ENCODE assay signal across 8 mouse cellular contexts in genomic region chr19:4438791-4439160, GRCm38 (mm10). TPM values are rescaled to one million over a fixed set of nuclear protein-coding genes. Genes with fewer than 3 reads are reported as not detected.
DNase-seq lines count a peak whose midpoint lies in the region; ATAC-seq lines count a peak whose summit lies in the region.

No protein-coding gene starts in this region.

- no peak for ATAC-seq in heart, embryonic 12.5 days (ENCODE audit: insufficient number of reproducible peaks, low FRiP score)
- no peak for ATAC-seq in hindbrain, embryonic 13.5 days (ENCODE audit: low FRiP score)
- ATAC-seq in midbrain, embryonic 11.5 days (ENCODE audit: low FRiP score): no peak

- DNase-seq in heart, adult 11 months: no peak
- DNase-seq in ES-CJ7 (ENCODE audit: low read depth, low spot score): peak; percentile 31
- DNase-seq in midbrain, embryonic 11.5 days (ENCODE audit: low spot score, missing footprints): no peak
- DNase-seq in MN1 (ENCODE audit: low spot score): no peak
- no peak for DNase-seq in Muller cell, postnatal 12 days (ENCODE audit: inconsistent ontology term)
- no peak for DNase-seq in layer of hippocampus, postnatal 10 days (ENCODE audit: low spot score in 2 of 2)

- H3K27me3 ChIP-seq in heart, embryonic 12.5 days (replicated peaks): no peaks in the 10 kb centered on the region
- H3K27me3 ChIP-seq in hindbrain, embryonic 13.5 days: peaks cover 35% of the 10 kb centered on the region
- H3K27me3 ChIP-seq in midbrain, embryonic 11.5 days (ENCODE audit: control insufficient read depth, insufficient read depth, low read length): peaks cover 15% of the 10 kb centered on the region

- peak overlapping the region; percentile 87 for H3K9ac ChIP-seq in heart, embryonic 12.5 days
- peak overlapping the region; percentile 66 for H3K9ac ChIP-seq in hindbrain, embryonic 13.5 days
- H3K9ac ChIP-seq in midbrain, embryonic 11.5 days (ENCODE audit: low read length): peak overlapping the region; percentile 57

- H3K4me2 ChIP-seq in heart, embryonic 12.5 days: peak overlapping the region; percentile 89
- H3K4me2 ChIP-seq in hindbrain, embryonic 13.5 days: peak overlapping the region; percentile 84
- peak overlapping the region; percentile 89 for H3K4me2 ChIP-seq in midbrain, embryonic 11.5 days

- H3K4me3 ChIP-seq in heart, embryonic 12.5 days: peak overlapping the region; percentile 87
- peak overlapping the region; percentile 44 for H3K4me3 ChIP-seq in hindbrain, embryonic 13.5 days
- H3K4me3 ChIP-seq in midbrain, embryonic 11.5 days (ENCODE audit: low read depth, low read length): peak overlapping the region; percentile 51

- H3K9me3 ChIP-seq in heart, embryonic 12.5 days (replicated peaks): no peaks in the 10 kb centered on the region; the same call in 1 of the 2 replicates
- H3K9me3 ChIP-seq in hindbrain, embryonic 13.5 days: no peaks in the 10 kb centered on the region
- H3K9me3 ChIP-seq in midbrain, embryonic 11.5 days (ENCODE audit: control insufficient read depth, low read length): no peaks in the 10 kb centered on the region

- peaks cover 8% of the 10 kb centered on the region for H3K36me3 ChIP-seq in heart, embryonic 12.5 days
- H3K36me3 ChIP-seq in hindbrain, embryonic 13.5 days: no peaks in the 10 kb centered on the region
- H3K36me3 ChIP-seq in midbrain, embryonic 11.5 days (ENCODE audit: control insufficient read depth, insufficient read depth, low read length): no peaks in the 10 kb centered on the region

- WGBS in heart, embryonic 12.5 days: 4% methylated on average over 8 of the region's 8 CpGs
- WGBS in hindbrain, embryonic 13.5 days: 11% methylated on average over 8 of the region's 8 CpGs
- 7% methylated on average over 8 of the region's 8 CpGs for WGBS in midbrain, embryonic 11.5 days

- peaks cover 49% of the 10 kb centered on the region for H3K4me1 ChIP-seq in heart, embryonic 12.5 days (replicated peaks)
- H3K4me1 ChIP-seq in hindbrain, embryonic 13.5 days (replicated peaks): peaks cover 19% of the 10 kb centered on the region
- peaks cover 6% of the 10 kb centered on the region for H3K4me1 ChIP-seq in midbrain, embryonic 11.5 days (ENCODE audit: control insufficient read depth, insufficient read depth, low read length)

- H3K27ac ChIP-seq in heart, embryonic 12.5 days (ENCODE audit: poor library complexity, severe bottlenecking): peak overlapping the region; percentile 26
- no peak overlapping the region for H3K27ac ChIP-seq in hindbrain, embryonic 13.5 days
- H3K27ac ChIP-seq in midbrain, embryonic 11.5 days (ENCODE audit: low read depth, low read length): no peak overlapping the region

RNA-seq across cellular contexts. Expression of gene Rhod, which starts 0.5 kb away (rescaled TPM):
- polyA plus RNA-seq in heart, embryonic 12.5 days (2016; fragmentation: Nextera tagmentation; extraction: Ambion mirVana): 23.8 and 25.6 TPM in 2 replicates
- 7.0 and 7.8 TPM in 2 replicates for polyA plus RNA-seq in hindbrain, embryonic 13.5 days (2015; fragmentation: Nextera tagmentation; extraction: Ambion mirVana)
- polyA plus RNA-seq in midbrain, embryonic 11.5 days (2014; fragmentation: Nextera tagmentation; extraction: Ambion mirVana): 10.9 and 11.1 TPM in 2 replicates
- total RNA-seq in layer of hippocampus, postnatal 10 days (2021): 1 to 10 TPM; 2.2 to 2.3 TPM

RNA-seq across cellular contexts. Expression of gene Syt12, which starts 38.5 kb away (rescaled TPM):
- 1.3 TPM in 2 replicates for polyA plus RNA-seq in heart, embryonic 12.5 days (2016; fragmentation: Nextera tagmentation; extraction: Ambion mirVana)
- 2.9 and 3.6 TPM in 2 replicates for polyA plus RNA-seq in hindbrain, embryonic 13.5 days (2015; fragmentation: Nextera tagmentation; extraction: Ambion mirVana)
- polyA plus RNA-seq in midbrain, embryonic 11.5 days (2014; fragmentation: Nextera tagmentation; extraction: Ambion mirVana): 0.62 and 1.0 TPM in 2 replicates
- total RNA-seq in layer of hippocampus, postnatal 10 days (2021): 10 to 100 TPM; 21.4 to 21.5 TPM

RNA-seq across cellular contexts. Expression of gene Kdm2a, which starts 40.7 kb away (rescaled TPM):
- polyA plus RNA-seq in heart, embryonic 12.5 days (2016; fragmentation: Nextera tagmentation; extraction: Ambion mirVana): 50.9 and 57.7 TPM in 2 replicates
- polyA plus RNA-seq in hindbrain, embryonic 13.5 days (2015; fragmentation: Nextera tagmentation; extraction: Ambion mirVana): 34.6 and 36.3 TPM in 2 replicates
- 34.9 and 42.0 TPM in 2 replicates for polyA plus RNA-seq in midbrain, embryonic 11.5 days (2014; fragmentation: Nextera tagmentation; extraction: Ambion mirVana)
- total RNA-seq in layer of hippocampus, postnatal 10 days (2021): 10 to 100 TPM; 70.1 to 71.5 TPM

RNA-seq across cellular contexts. Expression of gene 2010003K11Rik, which starts 59.6 kb away (rescaled TPM):
- polyA plus RNA-seq in heart, embryonic 12.5 days (2016; fragmentation: Nextera tagmentation; extraction: Ambion mirVana): not detected in 2 replicates
- not detected in 2 replicates for polyA plus RNA-seq in hindbrain, embryonic 13.5 days (2015; fragmentation: Nextera tagmentation; extraction: Ambion mirVana)
- polyA plus RNA-seq in midbrain, embryonic 11.5 days (2014; fragmentation: Nextera tagmentation; extraction: Ambion mirVana): not detected in 2 replicates
- not detected for total RNA-seq in layer of hippocampus, postnatal 10 days (2021)
